Mouse (Mus musculus): ENCODE data around the gene Evi5l.

The Evi5l gene

GRCm38 (mm10) chr8:4205246-4206123 is 39.1 kb downstream of the Evi5l start:
- DNase-seq (ENCODE audit: low spot score), result peak; percentile 17

- DNase-seq (ENCODE audit: low spot score), result peak; percentile 44
Observed at GRCm38 (mm10) chr8:4206182-4207015, 40.0 kb downstream of the Evi5l start.

- DNase-seq (ENCODE audit: low spot score), result no peak
Observed at GRCm38 (mm10) chr8:4207016-4207350, 40.6 kb downstream of the Evi5l start.

GRCm38 (mm10) chr8:4211097-4211496 is 44.7 kb downstream of the Evi5l start:
- no peak for DNase-seq (ENCODE audit: low spot score)

- peak; percentile 42 for DNase-seq (ENCODE audit: low spot score)
Observed at GRCm38 (mm10) chr8:4212809-4213209, 46.4 kb downstream of the Evi5l start.

- peak; percentile 55 for DNase-seq (ENCODE audit: low spot score)
Observed at GRCm38 (mm10) chr8:4213210-4214005, 47.0 kb downstream of the Evi5l start.

GRCm38 (mm10) chr8:4214006-4214980 is 47.9 kb downstream of the Evi5l start:
- peak; percentile 72 for DNase-seq (ENCODE audit: low spot score)

GRCm38 (mm10) chr8:4216296-4216695 is 49.9 kb downstream of the Evi5l start:
- DNase-seq (ENCODE audit: low spot score), result peak; percentile 24

GRCm38 (mm10) chr8:4216791-4217621 is 50.6 kb downstream of the Evi5l start, which contains the start of gene Prr36:
TSS of gene Prr36 (minus strand) at chr8:4217459.
- DNase-seq (ENCODE audit: low spot score), result peak; percentile 81

- no peak for DNase-seq (ENCODE audit: low spot score)
Observed at GRCm38 (mm10) chr8:4219617-4220016, 53.2 kb downstream of the Evi5l start.

GRCm38 (mm10) chr8:4222059-4222458 is 55.7 kb downstream of the Evi5l start:
- DNase-seq (ENCODE audit: low spot score), result no peak

GRCm38 (mm10) chr8:4226323-4226722 is 60.0 kb downstream of the Evi5l start:
- DNase-seq (ENCODE audit: low spot score), result no peak

- no peak for DNase-seq (ENCODE audit: low spot score)
Observed at GRCm38 (mm10) chr8:4226739-4227347, 60.5 kb downstream of the Evi5l start, which contains the start of gene Lrrc8e. TSS of gene Lrrc8e (plus strand) at chr8:4226827.

- DNase-seq (ENCODE audit: low spot score), result no peak
Observed at GRCm38 (mm10) chr8:4227919-4228318, 61.6 kb downstream of the Evi5l start.

- no peak for DNase-seq (ENCODE audit: low spot score)
Observed at GRCm38 (mm10) chr8:4229784-4230183, 63.4 kb downstream of the Evi5l start.

- DNase-seq (ENCODE audit: low spot score), result no peak
Observed at GRCm38 (mm10) chr8:4230612-4231351, 64.4 kb downstream of the Evi5l start.

- DNase-seq (ENCODE audit: low spot score), result no peak
Observed at GRCm38 (mm10) chr8:4237814-4238433, 71.6 kb downstream of the Evi5l start.

Data from embryo, embryonic 10.5 days (tissue).